In the genomic region with DNA sequence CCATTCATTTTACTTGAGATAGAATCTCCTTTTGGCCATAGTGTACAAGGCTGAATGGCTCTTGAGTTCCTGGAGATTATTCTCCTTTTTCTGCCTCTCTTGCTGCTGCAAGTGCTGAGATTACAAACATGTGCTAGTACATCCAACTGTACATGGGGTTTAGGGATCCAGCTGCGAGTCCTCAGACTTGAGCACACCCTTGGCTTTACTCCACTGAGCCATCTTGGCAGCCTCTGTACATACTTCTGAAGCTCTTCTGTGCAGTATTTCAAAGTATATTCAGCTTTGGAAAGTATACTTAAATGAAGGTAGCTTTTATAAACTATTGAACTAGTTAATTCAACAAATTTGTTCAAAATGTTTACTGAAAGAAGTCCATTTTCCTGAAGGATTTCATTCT, we compare ENCODE assay signal across 22 mouse cellular contexts. TPM values are rescaled to one million over a fixed set of nuclear protein-coding genes. Genes with fewer than 3 reads are reported as not detected.
DNase-seq lines count a peak whose midpoint lies in the region; ATAC-seq and TF ChIP-seq lines count a peak whose summit lies in the region.
"Had no signal": no experiment of that assay in that cellular context is flagged by ENCODE, and none has a peak within 500 bp of the region (broad histone marks: within the 10 kb centered on the region; RNA-seq: fewer than 3 reads in every experiment).

No protein-coding gene starts in this region.

- H3K27me3 ChIP-seq in heart, embryonic 10.5 days (ENCODE audit: insufficient read depth, poor library complexity, severe bottlenecking): no peaks in the 10 kb centered on the region
- H3K27me3 ChIP-seq in lung, embryonic 16.5 days (ENCODE audit: control insufficient read depth, insufficient read depth, low read depth, low read length): no peaks in the 10 kb centered on the region
- no peaks in the 10 kb centered on the region for H3K27me3 ChIP-seq in forebrain, postnatal 0 days (ENCODE audit: insufficient read depth, low read length)
- H3K27me3 ChIP-seq: limb, embryonic 13.5 days; liver, embryonic 13.5 days had no signal

- no peak for TF ChIP-seq CTCF in forebrain, postnatal 0 days (IDR thresholded peaks at IDR 0.05; ENCODE audit: low read depth)

- H3K9ac ChIP-seq in lung, embryonic 16.5 days (ENCODE audit: low read length): no peak overlapping the region
- no peak overlapping the region for H3K9ac ChIP-seq in forebrain, postnatal 0 days
- H3K9ac ChIP-seq: limb, embryonic 13.5 days; liver, embryonic 13.5 days had no signal

- ATAC-seq in lung, embryonic 16.5 days (ENCODE audit: low read depth): 0 out of 2 replicates have a peak, but pooled peaks have one; percentile 57
- ATAC-seq in forebrain, postnatal 0 days: no peak
- ATAC-seq: hindbrain, postnatal 0 days had no signal

- peaks cover 39% of the 10 kb centered on the region; the same call in 1 of the 2 replicates for H3K36me3 ChIP-seq in heart, embryonic 10.5 days
- peaks cover 13% of the 10 kb centered on the region for H3K36me3 ChIP-seq in lung, embryonic 16.5 days (ENCODE audit: control insufficient read depth, insufficient read depth, low read length)
- peaks cover 20% of the 10 kb centered on the region for H3K36me3 ChIP-seq in forebrain, postnatal 0 days (ENCODE audit: insufficient read depth)

- H3K4me2 ChIP-seq in lung, embryonic 16.5 days (ENCODE audit: low read depth, low read length): no peak overlapping the region
- no peak overlapping the region for H3K4me2 ChIP-seq in forebrain, postnatal 0 days (ENCODE audit: low read depth)
- H3K4me2 ChIP-seq: limb, embryonic 13.5 days; liver, embryonic 13.5 days; midbrain, embryonic 11.5 days had no signal

- 87% methylated on average over 1 of the region's 1 CpGs for WGBS in heart, embryonic 10.5 days
- WGBS in lung, embryonic 16.5 days: 76% methylated on average over 1 of the region's 1 CpGs
- 86% methylated on average over 1 of the region's 1 CpGs for WGBS in forebrain, postnatal 0 days

- no peaks in the 10 kb centered on the region for H3K9me3 ChIP-seq in heart, embryonic 10.5 days
- H3K9me3 ChIP-seq in lung, embryonic 16.5 days (ENCODE audit: control insufficient read depth, low read length): no peaks in the 10 kb centered on the region
- no peaks in the 10 kb centered on the region for H3K9me3 ChIP-seq in forebrain, postnatal 0 days (ENCODE audit: low read length)
- H3K9me3 ChIP-seq: forebrain, embryonic 10.5 days; limb, embryonic 13.5 days; liver, embryonic 13.5 days had no signal

- peak; percentile 31 to 40 for DNase-seq in heart, postnatal 14 days
- DNase-seq in heart, embryonic 10.5 days (ENCODE audit: low spot score): no peak
- no peak for DNase-seq in lung, postnatal 36 days
- peak; percentile 59 for DNase-seq in adipocyte (ENCODE audit: low spot score)
- peak; percentile 13 for DNase-seq in lung, postnatal 14 days
- no peak for DNase-seq in forebrain, postnatal 0 days
- DNase-seq: B cell, adult 2 months; cerebellum, adult 18-20 months; cerebellum, postnatal 25 days; embryo, embryonic 11 days; kidney, adult 8-10 months; layer of hippocampus, postnatal 36 days; liver, embryonic 13.5 days; retina, postnatal 1 day; thymus, postnatal 14 days had no signal

- intact Hi-C loops in heart, postnatal 14 days (cut with DNase I): no loop called here

- no peak overlapping the region for H3K27ac ChIP-seq in heart, embryonic 10.5 days
- no peak overlapping the region for H3K27ac ChIP-seq in lung, embryonic 16.5 days (ENCODE audit: low read length)
- H3K27ac ChIP-seq in forebrain, postnatal 0 days (ENCODE audit: low read depth, low read length): no peak overlapping the region
- H3K27ac ChIP-seq: forebrain, embryonic 10.5 days; heart, adult 2 months; hindbrain, postnatal 0 days; limb, embryonic 13.5 days; liver, embryonic 13.5 days; macrophage had no signal

- no peak overlapping the region for H3K4me3 ChIP-seq in heart, embryonic 10.5 days
- H3K4me3 ChIP-seq in lung, embryonic 16.5 days (ENCODE audit: low read length): no peak overlapping the region
- no peak overlapping the region for H3K4me3 ChIP-seq in forebrain, postnatal 0 days (ENCODE audit: low read depth, low read length)
- H3K4me3 ChIP-seq: forebrain, embryonic 10.5 days; heart, adult 2 months; limb, embryonic 13.5 days; liver, embryonic 13.5 days had no signal

- H3K4me1 ChIP-seq in heart, embryonic 10.5 days: no peaks in the 10 kb centered on the region
- H3K4me1 ChIP-seq in lung, embryonic 16.5 days (replicated peaks; ENCODE audit: control insufficient read depth, insufficient read depth, low read length): no peaks in the 10 kb centered on the region
- no peaks in the 10 kb centered on the region for H3K4me1 ChIP-seq in forebrain, postnatal 0 days (ENCODE audit: insufficient read depth)
- H3K4me1 ChIP-seq: forebrain, embryonic 10.5 days; limb, embryonic 13.5 days; liver, embryonic 13.5 days had no signal

RNA-seq across cellular contexts. Expression of a gene that starts 19.8 kb away (rescaled TPM):
- 10 to 100 TPM; 27.2 to 30.8 TPM for total RNA-seq in heart, postnatal 14 days (2021)
- 7.8 and 10.7 TPM in 2 replicates for polyA plus RNA-seq in heart, embryonic 10.5 days (2016; fragmentation: Nextera tagmentation; extraction: Ambion mirVana)
- polyA plus RNA-seq in lung, embryonic 16.5 days (2015; fragmentation: Nextera tagmentation; extraction: Ambion mirVana): 5.1 and 5.2 TPM in 2 replicates
- total RNA-seq in forebrain, postnatal 0 days (2014; rRNA removed): 4.5 and 6.6 TPM in 2 replicates
- 10.2 and 14.8 TPM in 2 replicates for polyA plus RNA-seq in forebrain, postnatal 0 days (2015; fragmentation: Nextera tagmentation; extraction: Ambion mirVana)

RNA-seq across cellular contexts. Expression of a gene that starts 20.1 kb away (rescaled TPM):
- 10 to 100 TPM; 15.6 to 18.3 TPM for total RNA-seq in heart, postnatal 14 days (2021)
- polyA plus RNA-seq in heart, embryonic 10.5 days (2016; fragmentation: Nextera tagmentation; extraction: Ambion mirVana): 35.2 and 36.2 TPM in 2 replicates
- 29.8 and 31.3 TPM in 2 replicates for polyA plus RNA-seq in lung, embryonic 16.5 days (2015; fragmentation: Nextera tagmentation; extraction: Ambion mirVana)
- 18.9 and 33.3 TPM in 2 replicates for total RNA-seq in forebrain, postnatal 0 days (2014; rRNA removed)
- polyA plus RNA-seq in forebrain, postnatal 0 days (2015; fragmentation: Nextera tagmentation; extraction: Ambion mirVana): 21.0 and 23.2 TPM in 2 replicates

Comparison
In these comparisons a context has a peak if more than half of its experiments do, and no peak if none do; other contexts are left out.
1. DNase-seq: peak in heart, postnatal 14 days (2 of 2), adipocyte (single experiment) and lung, postnatal 14 days (single experiment); none in heart, embryonic 10.5 days (single experiment), lung, postnatal 36 days (single experiment) and forebrain, postnatal 0 days (single experiment).